Mouse (Mus musculus) heart, adult 2 months (tissue): ENCODE measurements around the gene H2-T24.

Experiments used
- CTCF ChIP-seq: fragments of 200-600 bp; IDR thresholded peaks from 2 replicates; pipeline ENCODE4 v1.8.1; 2022; ENCODE audit warnings: antibody characterized with exemption, mild to moderate bottlenecking, moderate library complexity
- POLR2A ChIP-seq: fragments of 200-500 bp; IDR thresholded peaks from 2 replicates; pipeline ENCODE4 v1.6.1; 2011; ENCODE audit warnings: mild to moderate bottlenecking, low read depth, low read length, control low read depth; ENCODE audit not compliant: insufficient read depth

- no peak for TF ChIP-seq CTCF
- no peak for TF ChIP-seq POLR2A
These were observed 21.0 kb downstream of the H2-T24 start for GRCm38 (mm10) chr17:35999356-35999755.
